Mouse (Mus musculus): ENCODE results near the gene Olfr781.
"Not testable (repeated sequence)": the region's sequence is repeated elsewhere in the genome, so short reads cannot be mapped to it uniquely, and the experiment has no call there.

The Olfr781 gene

DNA sequence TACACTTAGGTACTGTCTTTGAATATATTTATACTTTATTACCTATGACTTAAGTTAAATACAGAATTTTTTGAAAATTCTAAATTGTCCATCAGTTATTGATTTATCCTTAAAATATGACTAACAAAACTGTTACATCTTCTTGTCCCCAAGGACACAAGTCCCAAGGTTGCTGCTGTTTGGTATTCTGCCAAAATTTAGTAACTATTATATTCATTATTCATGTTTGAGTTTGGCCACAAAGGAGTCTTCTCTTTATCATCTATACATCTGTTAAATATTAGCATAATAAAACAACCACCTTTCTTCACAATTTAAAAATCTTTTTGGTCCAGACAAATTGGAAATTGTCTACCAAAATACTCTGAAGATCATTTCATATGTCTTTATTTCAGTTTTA is at the start of gene Olfr781:
Olfr781 (plus strand) TSS at position 301 of the 400 bp plus-strand sequence.
- DNase-seq (ENCODE audit: low spot score) = no peak

DNA sequence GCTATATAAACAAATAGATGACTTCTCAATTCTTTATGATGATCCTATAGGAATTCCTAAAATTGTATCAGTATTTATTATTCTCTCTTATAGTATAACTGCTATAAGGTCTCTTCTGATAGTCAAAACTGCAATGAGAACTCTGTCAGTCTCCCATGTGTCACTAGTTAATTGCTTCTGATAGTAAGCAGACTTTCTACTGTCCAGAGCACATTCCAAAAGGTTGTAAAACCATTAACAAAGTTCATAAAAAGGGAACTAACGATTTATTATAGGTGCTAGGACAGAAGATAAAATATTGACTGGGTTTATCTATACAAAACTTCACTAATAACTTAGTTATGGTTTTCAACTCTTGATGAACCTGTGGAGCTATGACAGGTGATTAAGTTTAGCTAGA is 15.7 kb upstream of the Olfr781 start:
- DNase-seq (ENCODE audit: low spot score) = not testable (repeated sequence)

DNA sequence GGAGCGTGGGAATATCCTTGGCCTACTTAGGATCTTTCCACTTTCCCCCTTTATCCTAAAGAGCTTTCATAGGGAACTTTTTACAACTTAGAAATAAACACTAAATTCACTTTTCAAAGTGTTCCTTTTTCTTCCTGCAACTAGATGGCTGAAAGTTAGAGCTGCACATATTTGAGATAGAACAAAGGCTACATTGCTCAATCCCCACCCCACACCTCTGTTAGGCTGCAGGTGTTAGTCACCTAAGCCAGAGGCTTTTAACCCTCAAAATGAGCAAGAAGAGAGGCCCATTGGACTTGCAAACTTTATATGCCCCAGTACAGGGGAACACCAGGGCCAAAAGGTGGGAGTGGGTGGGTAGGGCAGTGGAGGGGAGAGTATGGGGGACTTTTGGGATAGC is 15.1 kb upstream of the Olfr781 start:
- not testable (repeated sequence) for DNase-seq (ENCODE audit: low spot score)

DNA sequence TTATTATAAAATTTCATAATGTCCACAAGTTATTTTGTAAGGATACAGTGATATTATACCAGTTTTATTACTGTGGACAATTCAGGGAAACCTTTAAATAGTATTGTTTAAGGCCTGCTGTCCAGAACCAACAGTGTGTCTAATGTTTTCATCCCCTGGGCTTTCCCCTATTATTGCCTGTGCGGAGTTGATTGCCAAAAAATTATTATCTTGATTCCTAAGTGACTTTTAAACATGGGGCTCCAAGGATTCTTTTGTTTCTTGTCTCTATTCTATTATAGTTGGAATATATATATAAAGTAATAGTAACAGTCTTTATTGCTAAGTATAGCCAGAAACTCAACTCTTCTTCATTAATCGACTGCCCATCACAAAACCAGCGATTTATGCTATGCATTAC is 10.8 kb upstream of the Olfr781 start, which contains the start of gene Olfr780:
Olfr780 (plus strand) TSS at position 301 of the 400 bp plus-strand sequence.
- DNase-seq (ENCODE audit: low spot score) = no peak

DNA sequence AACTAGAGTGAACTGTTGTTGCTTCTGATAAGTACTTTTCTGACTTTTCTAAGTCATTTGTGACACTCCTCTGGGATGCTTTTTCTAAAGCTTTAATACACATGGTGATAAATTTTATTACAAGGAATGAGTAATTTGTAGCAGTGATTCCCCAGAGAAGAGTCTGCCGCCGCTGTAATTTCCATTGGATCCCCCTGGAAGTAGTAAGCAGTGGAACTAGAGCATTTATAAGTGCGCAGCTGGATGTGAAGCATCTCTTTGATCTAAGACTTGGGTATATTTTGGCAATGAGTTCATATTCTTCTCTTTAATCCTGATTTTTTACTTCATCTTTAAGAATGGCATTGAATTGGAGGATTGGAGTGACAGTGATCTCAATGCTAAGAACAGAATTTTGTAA is 19.9 kb downstream of the Olfr781 start, which contains the start of gene Olfr782:
Olfr782 (plus strand) TSS at position 301 of the 400 bp plus-strand sequence.
- no peak for DNase-seq (ENCODE audit: low spot score)

DNA sequence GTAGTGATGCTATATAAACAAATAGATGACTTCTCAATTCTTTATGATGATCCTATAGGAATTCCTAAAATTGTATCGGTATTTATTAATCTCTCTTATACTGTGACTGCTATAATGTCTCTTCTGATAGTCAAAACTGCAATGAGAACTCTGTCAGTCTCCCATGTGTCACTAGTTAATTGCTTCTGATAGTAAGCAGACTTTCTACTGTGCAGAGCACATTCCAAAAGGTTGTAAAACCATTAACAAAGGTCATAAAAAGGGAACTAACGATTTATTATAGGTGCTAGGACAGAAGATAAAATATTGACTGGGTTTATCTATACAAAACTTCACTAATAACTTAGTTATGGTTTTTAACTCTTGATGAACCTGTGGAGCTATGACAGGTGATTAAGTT is 23.8 kb downstream of the Olfr781 start:
- DNase-seq (ENCODE audit: low spot score) = not testable (repeated sequence)

DNA sequence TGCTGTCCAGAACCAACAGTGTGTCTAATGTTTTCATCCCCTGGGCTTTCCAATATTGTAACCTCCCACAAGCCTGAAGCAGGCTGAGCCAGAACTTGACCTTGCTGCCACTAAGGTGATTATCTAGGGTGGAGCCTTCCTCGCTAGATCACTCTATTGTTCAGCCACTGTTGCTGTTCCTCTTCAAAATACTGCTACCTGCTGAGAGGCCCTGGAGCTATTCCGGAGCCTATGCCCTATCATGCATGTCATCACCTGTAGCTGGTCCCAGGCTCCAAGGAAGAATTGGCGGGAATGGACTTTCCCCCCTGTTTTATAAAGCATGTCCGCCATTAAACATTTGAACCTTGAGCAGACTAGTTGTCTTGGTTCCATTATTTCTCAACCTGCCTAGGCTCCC is 27.8 kb downstream of the Olfr781 start:
- DNase-seq (ENCODE audit: low spot score) = not testable (repeated sequence)

DNA sequence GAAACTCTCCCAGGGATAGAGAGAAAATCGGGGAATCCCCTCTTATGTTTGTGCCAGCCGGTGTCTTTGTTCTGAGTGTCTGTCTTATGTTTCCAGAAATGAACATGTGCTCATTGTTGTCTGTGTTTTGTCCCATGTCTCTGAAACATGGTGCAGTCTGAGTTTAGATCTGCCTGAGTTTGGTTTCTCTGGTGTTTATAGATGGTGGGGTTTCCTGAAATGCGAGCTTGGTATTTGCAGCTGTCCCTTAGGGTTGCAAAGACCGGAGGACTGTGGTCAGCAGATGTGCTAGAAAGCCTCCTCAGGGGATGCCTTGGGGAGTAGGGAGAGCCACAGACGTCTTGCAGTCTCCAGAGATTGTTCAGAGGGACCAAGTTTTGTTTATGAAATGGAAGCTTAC is 28.7 kb downstream of the Olfr781 start:
- no peak for DNase-seq (ENCODE audit: low spot score)

DNA sequence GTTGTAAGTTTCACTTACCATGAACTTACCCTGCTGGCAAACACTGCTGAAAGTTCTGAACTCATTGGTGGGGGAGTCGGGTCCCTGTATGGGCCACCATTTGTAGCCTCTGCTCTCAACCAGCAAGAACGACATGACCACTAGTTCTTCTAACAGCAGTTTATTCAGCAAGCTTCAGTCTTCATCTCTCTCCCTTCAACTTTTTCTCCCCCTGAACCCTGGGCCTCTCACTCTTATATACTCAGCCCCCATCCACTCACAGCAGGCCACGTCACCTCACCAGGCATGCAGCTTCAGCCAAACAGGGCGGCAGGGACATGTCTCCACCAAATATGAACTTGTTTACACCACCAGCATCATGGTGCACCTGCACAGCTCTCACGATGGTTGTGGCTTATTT is 45.4 kb downstream of the Olfr781 start:
- DNase-seq (ENCODE audit: low spot score) = not testable (repeated sequence)

All from ovary, adult 18-20 months (tissue).